Mouse (Mus musculus): Measurements from ENCODE around the gene Vdr.

GRCm38 (mm10) chr15:97840781-97841180 is 69.6 kb downstream of the Vdr start:
- no peak for TF ChIP-seq FLI1 (IDR thresholded peaks at IDR 0.05; ENCODE audit: low read length)
- no peak for TF ChIP-seq GATA1 (IDR thresholded peaks at IDR 0.05; ENCODE audit: borderline replicate concordance, low read length)

Data from megakaryocyte, embryonic 14.5 days (primary cell).